Mouse (Mus musculus): ENCODE data around the gene Rbpjl. TPM values are rescaled to one million over a fixed set of nuclear protein-coding genes. Genes with fewer than 3 reads are reported as not detected.

Gene Rbpjl
- polyA plus RNA-seq, 1 experiment from 2014 or later = 0.37 TPM

DNA sequence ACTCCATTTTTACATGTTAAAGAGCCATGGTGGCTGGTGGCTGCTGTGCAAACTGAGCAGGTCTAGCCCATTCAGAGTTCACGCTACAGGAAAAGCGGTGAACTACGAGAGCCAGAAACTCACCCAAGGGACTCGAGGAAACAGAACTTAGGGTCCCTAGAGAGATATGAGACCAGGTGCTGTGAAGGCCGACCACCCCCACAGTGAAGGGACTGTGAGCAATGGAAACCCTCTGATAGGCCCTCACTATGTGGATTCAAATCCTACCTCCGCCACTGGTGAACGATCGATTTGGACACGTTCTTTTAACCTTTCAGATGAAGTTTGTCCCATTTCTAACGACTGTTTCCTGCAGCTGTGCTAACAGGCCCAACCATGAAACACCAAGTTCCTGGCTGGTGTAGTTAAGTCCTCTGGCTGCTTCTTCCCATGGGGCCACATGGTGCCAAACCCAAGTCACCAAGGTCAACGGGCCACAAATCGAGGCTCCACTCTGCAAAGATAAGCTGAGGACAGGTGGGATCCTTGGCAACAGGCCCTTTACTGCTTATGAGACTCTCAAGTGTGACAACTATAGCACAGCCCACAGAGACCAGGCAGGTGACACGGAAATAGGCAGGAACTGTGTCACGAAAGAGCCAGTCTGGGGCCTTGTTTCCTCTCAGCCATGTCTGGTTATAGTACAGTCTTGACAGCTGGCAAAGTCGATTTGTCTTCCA lies 19.9 kb downstream of the Rbpjl start:
- H3K4me1 ChIP-seq = no peaks in the 10 kb centered on the region
- no peak for ATAC-seq (ENCODE audit: low FRiP score)
- H3K27ac ChIP-seq = no peak overlapping the region
- H3K27me3 ChIP-seq = peaks cover 2% of the 10 kb centered on the region; the same call in 1 of the 2 replicates
- no peak overlapping the region for H3K4me2 ChIP-seq (replicated peaks)
- no peak overlapping the region for H3K4me3 ChIP-seq
- H3K9ac ChIP-seq = no peak overlapping the region
- WGBS = 88% methylated on average over 15 of the region's 15 CpGs
- no peaks in the 10 kb centered on the region for H3K36me3 ChIP-seq
- no peaks in the 10 kb centered on the region for H3K9me3 ChIP-seq (replicated peaks)

DNA sequence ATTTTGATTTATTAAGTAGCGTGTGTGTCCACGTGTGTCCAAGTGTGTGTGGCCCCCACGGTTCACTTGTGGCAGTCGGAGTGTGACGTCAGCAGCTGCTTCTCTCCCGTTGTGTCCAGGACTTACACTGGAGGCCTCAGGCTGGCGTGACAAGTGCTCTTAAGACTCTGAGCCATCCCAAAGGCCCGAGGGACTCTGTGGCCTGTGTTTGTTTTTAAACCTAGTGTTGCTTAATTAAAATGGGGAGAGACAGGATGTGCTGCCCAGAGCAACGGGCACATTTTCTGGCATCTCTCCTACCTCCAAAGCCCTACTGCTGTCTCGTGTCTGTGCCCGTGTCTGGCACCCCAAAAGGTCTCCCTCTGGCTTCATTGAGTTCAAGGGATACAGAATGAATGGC lies 20.5 kb downstream of the Rbpjl start:
- no peak overlapping the region for H3K4me3 ChIP-seq
- no peaks in the 10 kb centered on the region for H3K4me1 ChIP-seq
- no peak overlapping the region for H3K9ac ChIP-seq
- 87% methylated on average over 11 of the region's 11 CpGs for WGBS
- no peak for ATAC-seq (ENCODE audit: low FRiP score)
- peaks cover 2% of the 10 kb centered on the region; the same call in 1 of the 2 replicates for H3K27me3 ChIP-seq
- H3K4me2 ChIP-seq (replicated peaks) = no peak overlapping the region
- H3K36me3 ChIP-seq = no peaks in the 10 kb centered on the region
- no peak overlapping the region for H3K27ac ChIP-seq
- H3K9me3 ChIP-seq (replicated peaks) = no peaks in the 10 kb centered on the region

DNA sequence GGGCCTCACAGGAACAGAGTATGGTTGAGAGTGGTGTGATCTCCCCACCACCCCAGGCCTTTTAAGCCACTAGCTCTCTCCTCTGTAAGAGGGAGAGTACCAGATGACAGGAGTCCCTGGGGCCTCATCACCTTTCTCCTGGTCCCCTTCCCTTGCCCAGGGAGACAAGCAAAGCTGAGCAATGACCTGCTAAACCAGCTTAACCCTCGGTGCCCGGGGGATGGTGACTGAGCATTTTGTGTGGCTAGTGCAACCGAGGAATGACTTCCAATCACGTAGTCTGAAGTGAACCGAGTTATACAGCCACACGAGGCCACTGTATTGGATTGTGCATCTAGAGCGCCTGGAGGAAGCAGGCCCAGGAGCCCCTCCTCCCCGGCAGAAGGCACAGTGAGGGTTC lies 21.5 kb downstream of the Rbpjl start:
- no peaks in the 10 kb centered on the region for H3K9me3 ChIP-seq (replicated peaks)
- H3K4me1 ChIP-seq = 0 out of 2 replicates have a peak, but pooled peaks cover 2% of the 10 kb centered on the region
- ATAC-seq (ENCODE audit: low FRiP score) = no peak
- no peak overlapping the region for H3K4me3 ChIP-seq
- no peak overlapping the region for H3K27ac ChIP-seq
- H3K9ac ChIP-seq = no peak overlapping the region
- WGBS = 90% methylated on average over 8 of the region's 8 CpGs
- peaks cover under 1% of the 10 kb centered on the region; the same call in 1 of the 2 replicates for H3K27me3 ChIP-seq
- no peaks in the 10 kb centered on the region for H3K36me3 ChIP-seq
- H3K4me2 ChIP-seq (replicated peaks) = no peak overlapping the region

DNA sequence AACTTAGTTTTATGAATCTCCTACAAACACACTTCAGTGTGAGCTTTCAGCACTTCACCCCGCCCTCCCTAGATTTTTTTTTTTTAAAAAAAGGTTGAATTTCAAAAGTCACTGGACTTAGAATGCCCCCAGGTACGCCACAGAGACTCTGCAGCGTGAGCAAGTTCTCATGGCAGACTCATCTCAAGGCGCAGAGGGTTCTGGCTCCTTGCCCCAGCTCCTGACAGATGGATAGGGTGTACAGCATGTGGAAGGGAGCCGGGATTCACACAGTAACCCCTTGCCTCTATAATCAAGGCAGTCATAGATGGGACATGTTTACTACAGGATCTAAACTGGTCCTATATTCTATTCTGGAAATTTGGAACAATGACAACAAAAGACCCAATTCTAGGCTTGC lies 22.5 kb downstream of the Rbpjl start:
- Histone ChIP-seq H3K36me3 (no peaks in the 10 kb centered on the region), H3K4me2 (replicated peaks) (no peak overlapping the region), H3K4me1 (0 out of 2 replicates have a peak, but pooled peaks cover 2% of the 10 kb centered on the region), H3K27ac (no peak overlapping the region), H3K4me3 (no peak overlapping the region), H3K9ac (no peak overlapping the region), H3K9me3 (replicated peaks) (no peaks in the 10 kb centered on the region), H3K27me3 (peaks cover 7% of the 10 kb centered on the region)
- no peak for ATAC-seq (ENCODE audit: low FRiP score)
- WGBS = 89% methylated on average over 5 of the region's 5 CpGs

DNA sequence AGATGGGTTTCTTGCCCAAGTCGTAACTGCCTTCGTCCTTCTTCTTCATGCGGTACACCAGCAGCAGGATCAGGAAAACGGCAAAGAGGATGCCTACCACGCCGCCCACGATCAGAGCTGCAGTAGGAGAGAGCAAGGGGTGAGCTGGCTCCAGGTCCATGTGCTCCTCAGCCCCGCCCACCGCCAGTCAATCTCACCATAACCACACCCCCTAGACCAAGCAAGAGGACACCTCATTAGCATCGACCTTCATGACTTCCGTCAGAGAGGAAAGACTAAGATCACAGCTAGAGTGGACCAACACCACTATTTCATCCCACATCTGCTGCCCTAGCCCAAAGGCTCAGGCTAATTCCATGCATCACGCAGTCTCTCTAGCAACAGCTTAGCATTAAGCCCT lies 23.2 kb downstream of the Rbpjl start:
- no peaks in the 10 kb centered on the region for H3K36me3 ChIP-seq
- no peak overlapping the region for H3K4me2 ChIP-seq (replicated peaks)
- H3K9me3 ChIP-seq (replicated peaks) = no peaks in the 10 kb centered on the region
- no peak for ATAC-seq (ENCODE audit: low FRiP score)
- no peak overlapping the region for H3K4me3 ChIP-seq
- no peak overlapping the region for H3K27ac ChIP-seq
- H3K27me3 ChIP-seq = peaks cover 7% of the 10 kb centered on the region
- WGBS = 35% methylated on average over 12 of the region's 12 CpGs
- no peak overlapping the region for H3K9ac ChIP-seq
- H3K4me1 ChIP-seq = peaks cover 8% of the 10 kb centered on the region; the same call in 1 of the 2 replicates

DNA sequence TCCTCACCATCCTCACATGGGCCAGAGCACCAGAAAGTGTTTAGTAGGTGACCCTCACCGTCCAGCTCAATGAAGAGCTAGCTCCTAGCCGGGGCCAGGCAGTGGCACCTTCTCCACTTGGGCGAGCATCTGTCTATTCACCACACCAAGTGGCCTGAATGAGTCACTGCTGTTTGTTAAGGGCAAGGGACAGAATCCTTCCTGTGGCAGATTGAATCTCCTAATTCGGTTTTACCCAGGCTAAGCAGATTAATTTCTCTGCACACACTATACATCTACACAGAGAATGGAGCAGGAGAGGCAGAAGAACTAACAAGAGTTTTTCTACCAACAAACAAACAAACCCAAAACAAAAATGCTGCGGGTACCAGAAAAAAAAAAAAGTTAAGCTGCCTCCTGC lies 24.0 kb downstream of the Rbpjl start:
- Histone ChIP-seq H3K4me1 (peaks cover 13% of the 10 kb centered on the region), H3K36me3 (no peaks in the 10 kb centered on the region), H3K4me3 (no peak overlapping the region), H3K27ac (no peak overlapping the region), H3K9ac (no peak overlapping the region), H3K27me3 (peaks cover 7% of the 10 kb centered on the region), H3K4me2 (replicated peaks) (no peak overlapping the region), H3K9me3 (replicated peaks) (no peaks in the 10 kb centered on the region)
- WGBS = 84% methylated on average over 5 of the region's 5 CpGs
- no peak for ATAC-seq (ENCODE audit: low FRiP score)

DNA sequence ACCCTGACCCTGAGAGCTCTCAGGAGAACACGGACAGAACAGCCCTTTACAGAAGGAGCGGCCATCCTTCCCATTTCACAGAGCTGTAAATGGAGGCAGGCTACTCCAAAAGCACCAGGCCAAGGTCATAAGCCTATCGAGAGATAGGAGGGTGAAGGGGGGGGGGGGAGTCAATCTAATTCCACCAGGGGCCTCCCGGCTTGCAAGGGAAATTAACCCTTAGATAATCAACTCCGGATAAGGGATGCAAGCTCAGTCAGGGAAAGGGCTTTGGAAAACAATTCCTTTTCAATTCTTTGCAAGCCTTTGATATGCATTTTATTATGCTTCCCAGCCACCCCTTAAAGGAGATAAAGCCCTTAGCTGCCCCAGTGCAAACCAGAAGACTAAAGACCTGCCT lies 25.5 kb downstream of the Rbpjl start:
- no peak overlapping the region for H3K4me2 ChIP-seq (replicated peaks)
- peaks cover 19% of the 10 kb centered on the region for H3K4me1 ChIP-seq
- 35% methylated on average over 5 of the region's 5 CpGs for WGBS
- no peak overlapping the region for H3K27ac ChIP-seq
- H3K9ac ChIP-seq = no peak overlapping the region
- ATAC-seq (ENCODE audit: low FRiP score) = no peak
- no peaks in the 10 kb centered on the region for H3K9me3 ChIP-seq (replicated peaks)
- peaks cover 7% of the 10 kb centered on the region for H3K27me3 ChIP-seq
- no peaks in the 10 kb centered on the region for H3K36me3 ChIP-seq
- no peak overlapping the region for H3K4me3 ChIP-seq

DNA sequence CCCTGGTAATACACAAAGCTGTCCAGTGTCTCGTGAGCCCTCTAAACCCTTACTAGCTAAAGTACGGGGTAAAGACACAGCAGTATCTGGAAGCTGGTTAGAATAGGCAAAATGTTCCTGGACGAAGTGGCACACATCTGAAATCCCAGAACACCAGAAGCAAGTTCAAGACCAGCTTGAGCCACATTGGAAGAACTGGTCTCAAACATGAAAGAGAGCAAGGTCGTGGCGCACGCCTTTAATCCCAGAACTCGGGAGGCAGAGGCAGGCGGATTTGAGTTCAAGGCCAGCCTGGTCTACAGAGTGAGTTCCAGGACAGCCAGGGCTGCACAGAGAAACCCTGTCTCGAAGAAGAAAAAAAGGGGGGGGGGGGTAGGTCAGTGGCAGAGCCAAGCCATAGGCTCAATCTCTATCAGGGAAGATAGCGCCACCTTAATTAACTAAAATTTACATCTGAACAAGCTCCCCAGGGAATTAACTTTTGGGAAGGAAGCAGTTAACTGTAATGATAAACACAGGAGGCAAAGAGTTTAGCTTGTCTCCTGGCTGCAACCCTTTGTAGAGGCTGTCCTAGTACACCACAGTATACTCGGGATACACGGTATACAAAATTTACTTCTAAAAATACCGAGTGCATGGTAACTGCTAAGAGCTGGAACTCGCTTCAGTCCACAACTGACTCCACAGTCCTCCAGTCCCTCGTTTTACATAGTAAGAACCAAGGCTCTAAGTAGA lies 27.1 kb downstream of the Rbpjl start:
- Histone ChIP-seq H3K9ac (no peak overlapping the region), H3K27ac (no peak overlapping the region), H3K4me1 (peaks cover 19% of the 10 kb centered on the region), H3K4me3 (no peak overlapping the region), H3K4me2 (replicated peaks) (no peak overlapping the region), H3K27me3 (peaks cover 11% of the 10 kb centered on the region), H3K36me3 (no peaks in the 10 kb centered on the region), H3K9me3 (replicated peaks) (no peaks in the 10 kb centered on the region)
- 43% methylated on average over 15 of the region's 15 CpGs for WGBS
- no peak for ATAC-seq (ENCODE audit: low FRiP score)

DNA sequence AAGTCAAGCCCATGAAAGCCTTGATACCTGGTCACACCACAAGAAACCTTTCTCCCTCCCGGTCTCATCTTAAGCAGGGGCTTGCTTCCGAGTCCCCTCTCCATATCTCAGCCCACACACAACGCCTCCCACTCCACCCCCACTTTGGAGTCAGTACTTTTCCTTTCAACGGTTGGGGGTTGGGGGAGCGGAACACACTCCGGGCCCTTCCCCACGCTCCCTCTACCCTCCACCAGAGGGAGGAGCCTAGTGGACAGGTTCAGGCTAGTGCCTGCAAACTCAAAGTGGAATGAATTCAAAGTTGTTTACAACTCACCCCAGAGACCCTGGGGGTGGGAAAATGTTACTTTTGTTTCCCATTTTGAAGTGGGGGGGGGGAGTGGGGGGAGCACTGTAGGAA lies 27.8 kb downstream of the Rbpjl start:
- H3K4me2 ChIP-seq (replicated peaks) = no peak overlapping the region
- H3K9me3 ChIP-seq (replicated peaks) = no peaks in the 10 kb centered on the region
- no peak for ATAC-seq (ENCODE audit: low FRiP score)
- H3K27me3 ChIP-seq = peaks cover 11% of the 10 kb centered on the region
- 14% methylated on average over 7 of the region's 7 CpGs for WGBS
- H3K36me3 ChIP-seq = no peaks in the 10 kb centered on the region
- H3K4me3 ChIP-seq = no peak overlapping the region
- H3K27ac ChIP-seq = no peak overlapping the region
- no peak overlapping the region for H3K9ac ChIP-seq
- H3K4me1 ChIP-seq = peaks cover 20% of the 10 kb centered on the region

DNA sequence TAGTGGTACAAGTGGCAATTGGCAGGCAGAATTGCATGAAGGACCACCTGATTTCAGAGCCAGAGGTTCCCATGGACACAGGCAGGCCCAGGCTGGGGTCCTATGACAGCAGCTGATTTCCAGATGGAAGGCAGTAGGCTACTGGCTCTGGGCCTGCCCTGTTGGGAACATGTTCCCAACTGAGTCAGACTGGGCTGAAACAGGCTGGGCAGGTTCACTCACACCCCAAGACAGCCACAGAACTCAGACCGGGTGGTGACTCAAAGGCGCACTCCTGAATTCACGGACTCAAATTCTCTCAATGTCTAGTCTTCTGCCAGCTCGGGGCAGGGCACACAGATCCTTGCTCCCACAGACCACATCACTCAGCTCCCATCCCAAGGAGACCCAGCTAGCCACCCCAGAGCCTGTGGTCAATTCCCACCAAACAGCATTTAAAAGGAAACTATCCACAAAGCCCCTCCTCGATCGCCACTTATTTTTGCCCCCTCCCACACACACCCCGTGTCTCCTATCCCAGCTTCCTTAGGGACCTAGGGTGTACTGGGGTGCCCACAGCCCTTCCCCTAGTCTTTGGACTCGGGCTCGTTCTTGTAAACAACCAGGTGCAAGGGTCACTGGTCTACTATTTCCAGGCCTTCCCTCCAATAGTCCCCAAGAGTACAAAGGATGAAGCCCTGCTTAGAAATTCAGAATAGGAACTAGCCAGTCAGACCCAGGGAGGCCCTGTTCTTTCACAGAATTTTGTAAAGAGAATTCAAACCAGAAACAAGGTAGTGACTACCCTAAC lies 28.9 kb downstream of the Rbpjl start:
- Histone ChIP-seq H3K4me1 (peaks cover 23% of the 10 kb centered on the region), H3K9me3 (replicated peaks) (no peaks in the 10 kb centered on the region), H3K4me3 (no peak overlapping the region), H3K27ac (no peak overlapping the region), H3K36me3 (no peaks in the 10 kb centered on the region), H3K9ac (no peak overlapping the region), H3K4me2 (replicated peaks) (no peak overlapping the region), H3K27me3 (peaks cover 11% of the 10 kb centered on the region)
- no peak for ATAC-seq (ENCODE audit: low FRiP score)
- WGBS = 58% methylated on average over 9 of the region's 9 CpGs

DNA sequence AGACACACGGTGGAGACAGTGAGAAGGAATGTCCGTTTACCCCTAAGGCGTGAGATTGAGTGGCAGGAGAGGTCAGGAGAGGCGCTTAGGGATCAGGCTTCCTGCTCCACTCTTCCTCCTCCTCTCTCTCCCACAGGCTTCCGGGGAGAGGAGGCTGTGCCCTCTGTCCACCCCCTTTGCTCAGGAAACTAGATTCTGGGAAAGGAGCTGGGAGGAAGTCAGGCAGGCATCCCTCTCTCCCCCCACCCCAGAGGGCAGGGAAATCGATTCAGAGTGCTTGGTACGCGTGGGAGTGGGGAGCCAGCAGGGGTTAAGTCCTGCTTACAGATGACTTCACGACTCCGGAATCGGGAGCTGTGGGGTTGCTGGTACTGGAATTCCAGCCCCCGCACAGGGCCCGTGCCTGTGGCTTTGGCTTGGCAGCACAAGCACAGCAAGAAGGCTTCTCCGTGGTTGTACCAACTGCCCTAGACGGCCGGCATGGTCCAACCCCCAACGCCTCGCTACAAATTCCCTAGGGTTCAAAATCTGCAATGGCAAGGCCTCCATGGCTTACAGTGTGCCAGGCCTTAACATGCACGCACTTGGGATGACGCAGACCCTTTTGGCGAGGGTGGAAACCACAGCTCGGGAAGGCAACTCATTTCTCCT lies 29.7 kb downstream of the Rbpjl start:
- Histone ChIP-seq H3K36me3 (no peaks in the 10 kb centered on the region), H3K9ac (no peak overlapping the region), H3K4me2 (replicated peaks) (no peak overlapping the region), H3K27ac (no peak overlapping the region), H3K9me3 (replicated peaks) (no peaks in the 10 kb centered on the region), H3K4me3 (no peak overlapping the region), H3K4me1 (peaks cover 26% of the 10 kb centered on the region), H3K27me3 (peaks cover 11% of the 10 kb centered on the region)
- WGBS = 35% methylated on average over 22 of the region's 22 CpGs
- ATAC-seq (ENCODE audit: low FRiP score) = no peak

All from hindbrain, embryonic 12.5 days (tissue).